Mouse (Mus musculus) heart, postnatal 36 days (tissue): ENCODE measurements around the gene Atp5e. TPM values are rescaled to one million over a fixed set of nuclear protein-coding genes. Genes with fewer than 3 reads are reported as not detected.

Experiments used
- DNase-seq, 2 experiments: peaks; one replicate each; pipeline ENCODE4 v3.0.0; 2021 to 2022
- intact Hi-C: fragments of 180-260 bp; cut with DNase I; formaldehyde crosslinking; loops from one replicate; pipeline ENCODE4 v1.15.1; 2025
- total RNA-seq, 2 experiments: library from RNA; stranded (reverse); gene quantifications; 2 replicates each; pipeline ENCODE4 v1.2.3; 2021

Gene Atp5e
- total RNA-seq, 2 experiments from 2014 or later = 1,605 to 1,606 TPM

DNA sequence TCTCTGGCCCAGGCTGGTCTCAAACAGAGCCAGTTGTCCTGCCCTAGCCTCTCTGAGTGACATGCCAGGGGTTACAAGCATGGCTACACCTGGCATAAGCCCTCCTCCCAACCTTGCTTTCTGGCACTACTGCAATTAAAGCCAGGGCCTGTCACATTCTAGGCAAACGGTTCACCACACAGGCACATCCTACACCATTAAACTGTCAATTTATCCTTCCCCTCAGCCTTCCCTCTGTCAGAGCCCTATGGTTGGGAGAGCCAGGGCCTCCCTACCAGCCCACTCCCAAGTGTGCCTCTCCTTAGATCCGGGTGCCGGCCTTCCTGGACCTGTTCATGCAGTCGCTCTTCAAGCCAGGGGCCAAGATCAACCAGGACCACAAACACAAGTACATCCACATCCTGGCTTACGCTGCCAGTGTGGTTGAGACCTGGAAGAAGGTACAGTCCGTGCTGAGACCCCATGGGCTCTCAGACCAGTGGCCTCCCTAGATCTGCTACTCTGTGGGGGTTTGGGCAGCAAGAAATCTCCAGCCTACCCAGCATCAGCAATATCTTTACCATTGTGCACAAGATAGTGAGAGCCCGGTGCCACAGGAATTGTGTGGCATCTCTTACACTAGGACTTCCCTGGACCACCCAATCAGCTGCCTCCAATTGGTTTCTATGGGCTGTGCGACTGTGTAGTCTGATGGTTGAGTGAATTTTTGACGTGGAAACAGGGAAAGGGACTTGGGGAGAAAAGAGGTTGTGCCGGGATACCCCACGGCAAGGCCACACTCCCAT is 39.4 kb downstream of the Atp5e start:
- intact Hi-C loops = no loop called here
- no peak for DNase-seq

DNA sequence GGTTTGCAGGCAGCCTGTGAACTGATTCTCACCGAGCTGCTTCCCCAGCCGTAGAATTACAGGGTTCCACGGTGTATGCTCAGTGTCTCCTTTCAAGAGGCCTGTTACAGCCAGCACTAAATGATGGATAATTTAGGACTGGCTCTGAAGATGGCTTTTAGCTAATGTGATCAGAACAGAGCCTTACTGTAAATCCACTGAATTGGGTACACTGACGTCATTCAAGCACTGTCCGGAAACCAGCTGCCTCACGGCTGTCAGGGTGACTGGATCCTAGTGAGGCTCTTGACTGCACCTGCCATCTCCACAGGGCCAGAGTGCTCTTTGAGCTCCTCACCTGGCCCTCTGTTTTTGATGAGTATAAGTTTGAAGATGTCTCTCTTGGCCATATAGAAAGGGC is 42.8 kb downstream of the Atp5e start:
- intact Hi-C loops = no loop called here
- no peak for DNase-seq

DNA sequence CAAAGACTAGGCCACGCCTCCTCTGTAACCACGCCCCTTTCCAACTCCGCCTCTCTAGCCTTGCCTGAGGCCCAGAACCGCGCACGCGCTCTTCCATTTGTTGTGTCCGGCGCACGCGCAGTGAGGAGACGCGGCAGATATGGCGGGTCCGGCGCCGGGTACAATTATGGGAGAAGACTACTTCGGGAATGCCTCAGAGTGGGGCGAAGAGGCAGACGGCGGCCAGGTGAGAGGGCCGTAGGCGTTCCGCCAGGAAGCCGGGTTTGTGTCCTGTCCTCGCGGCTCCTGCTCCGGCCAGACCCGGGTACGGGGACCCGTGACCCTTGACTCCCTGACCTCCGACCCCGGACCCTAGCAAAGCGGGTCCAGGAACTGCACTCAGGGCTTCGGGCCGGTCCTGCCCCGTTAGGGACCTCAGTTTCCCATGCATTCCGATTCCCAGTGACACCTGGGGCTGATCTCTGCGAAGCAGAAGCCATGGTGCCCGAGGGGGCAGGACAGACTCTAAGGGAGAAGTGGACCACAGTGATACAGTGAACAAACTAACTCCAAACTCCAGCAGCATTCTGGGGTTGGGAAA is 48.1 kb downstream of the Atp5e start, which contains the start of gene Nelfcd:
Nelfcd (plus strand) TSS at position 74 of the 580 bp plus-strand sequence.
- intact Hi-C loops = loop anchor here (2.0 to 10.0 kb wide), 3 partner anchors 57 to 259 kb away; partner anchors contain the start of gene Prelid3b
- peak; percentile 95 for DNase-seq

DNA sequence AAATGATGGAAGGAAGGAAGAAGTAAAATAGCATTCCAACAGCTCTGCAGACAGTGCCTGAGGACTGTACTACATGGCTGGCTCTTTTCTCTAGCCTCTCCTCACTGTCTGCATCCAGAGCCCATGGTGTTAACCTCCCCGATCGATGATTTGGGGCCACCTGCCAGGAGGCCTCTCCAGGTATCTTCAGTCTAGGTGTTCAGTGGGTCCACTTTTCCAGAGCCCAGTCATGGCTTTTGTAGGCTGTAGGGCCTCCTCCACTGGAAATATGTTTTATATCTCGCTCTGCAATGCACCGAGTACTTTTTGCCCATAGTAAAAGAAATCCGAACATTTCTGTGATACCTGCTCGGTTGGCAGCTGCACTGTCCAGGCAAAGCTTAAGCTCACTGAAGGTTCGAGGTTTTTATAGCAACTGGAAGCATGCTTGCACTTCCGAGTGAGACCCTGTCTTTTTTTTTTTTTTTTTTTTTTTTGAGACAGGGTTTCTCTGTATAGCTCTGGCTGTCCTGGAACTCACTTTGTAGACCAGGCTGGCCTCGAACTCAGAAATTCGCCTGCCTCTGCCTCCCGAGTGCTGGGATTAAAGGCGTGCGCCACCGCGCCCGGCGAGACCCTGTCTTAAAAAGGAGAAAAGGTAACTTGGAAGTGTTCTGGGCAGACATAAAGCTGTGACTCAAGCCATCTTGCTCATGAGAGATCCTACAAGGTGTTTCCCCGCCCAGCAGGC is 48.7 kb downstream of the Atp5e start:
- intact Hi-C loops = loop anchor here (5.0 to 10.0 kb wide), 2 partner anchors 88 to 260 kb away; no protein-coding TSS in a partner anchor
- DNase-seq = no peak

DNA sequence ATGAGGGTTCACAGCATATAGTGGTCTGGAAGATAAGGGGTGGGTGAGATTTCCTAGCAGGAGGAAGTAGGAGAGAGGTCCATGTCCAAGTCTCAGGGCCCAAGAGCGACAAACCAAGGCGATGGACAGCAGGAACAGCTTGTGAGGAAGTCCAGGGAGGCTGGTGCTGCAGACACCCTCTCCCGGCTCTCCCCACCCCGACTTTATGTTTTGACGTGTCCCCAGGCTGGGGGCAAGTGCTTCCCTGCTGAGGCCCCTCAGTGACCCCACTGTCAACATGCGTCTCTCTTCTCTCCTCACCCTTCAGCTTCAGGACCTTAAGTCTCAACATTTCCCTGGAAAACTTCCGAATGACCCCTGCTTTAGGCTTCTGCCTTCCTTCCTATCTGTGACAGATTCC is 50.8 kb downstream of the Atp5e start:
- DNase-seq = no peak
- intact Hi-C loops = loop anchor here (10.0 kb wide), 1 partner anchor 262 kb away; no protein-coding TSS in a partner anchor

Other genes with a start within 250 kb of the Atp5e start
- 1,000 to 10,000 TPM; 1,171 to 1,227 TPM for gene Gnas, start 179.8 kb downstream of the Atp5e start, total RNA-seq
- gene Gm20721, start 117.4 kb downstream of the Atp5e start, total RNA-seq = 1 to 10 TPM; 2.4 TPM
- gene Nelfcd, start 48.3 kb downstream of the Atp5e start, total RNA-seq = 10 to 100 TPM; 29.3 to 31.4 TPM
- 10 to 100 TPM; 33.9 to 36.0 TPM for gene Ctsz, start 25.1 kb downstream of the Atp5e start, total RNA-seq
- gene Tubb1, start 13.4 kb downstream of the Atp5e start, total RNA-seq = 1 to 10 TPM; 3.8 to 4.1 TPM
- gene Prelid3b, start 9.0 kb upstream of the Atp5e start, total RNA-seq = 10 to 100 TPM; 56.5 to 65.8 TPM
- under 1 TPM; 0.08 TPM for gene Zfp831, start 179.4 kb upstream of the Atp5e start, total RNA-seq